Mouse (Mus musculus): ENCODE measurements around the gene Mchr1. TPM values are rescaled to one million over a fixed set of nuclear protein-coding genes. Genes with fewer than 3 reads are reported as not detected.

The Mchr1 gene
- polyA plus RNA-seq, 1 experiment from 2014 or later: 0.09 TPM

DNA sequence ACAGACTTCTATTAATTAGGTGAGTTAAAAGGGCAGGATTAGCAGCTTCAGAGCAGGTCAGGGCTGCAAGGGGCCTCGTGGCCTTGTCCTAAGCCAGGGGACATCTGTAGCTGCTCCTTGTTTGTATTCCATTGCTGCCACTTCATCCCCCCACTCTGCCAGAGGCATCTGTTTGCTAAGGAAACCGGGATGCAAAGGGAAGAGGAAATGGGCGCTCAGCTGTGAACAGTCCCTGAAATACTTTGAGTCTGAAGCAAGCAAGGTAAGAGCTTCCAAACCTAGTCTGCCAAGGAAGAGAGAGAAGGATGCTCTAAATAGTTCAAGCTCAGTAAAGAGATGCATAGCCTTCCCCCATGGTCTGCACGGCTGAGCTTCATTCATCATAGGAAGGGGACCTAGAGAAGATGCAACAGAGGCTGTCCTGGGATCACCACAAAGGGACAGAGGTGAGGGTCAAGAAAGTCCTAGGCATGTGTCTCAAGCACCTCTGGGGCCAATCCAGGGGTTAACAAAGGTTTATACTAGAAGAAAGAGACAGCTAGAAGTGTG, 17.4 kb downstream of the Mchr1 start:
- 71% methylated on average over 4 of the region's 4 CpGs for WGBS
- no peak for ATAC-seq (ENCODE audit: low FRiP score)
- H3K9me3 ChIP-seq (ENCODE audit: control insufficient read depth, low read length): no peaks in the 10 kb centered on the region

DNA sequence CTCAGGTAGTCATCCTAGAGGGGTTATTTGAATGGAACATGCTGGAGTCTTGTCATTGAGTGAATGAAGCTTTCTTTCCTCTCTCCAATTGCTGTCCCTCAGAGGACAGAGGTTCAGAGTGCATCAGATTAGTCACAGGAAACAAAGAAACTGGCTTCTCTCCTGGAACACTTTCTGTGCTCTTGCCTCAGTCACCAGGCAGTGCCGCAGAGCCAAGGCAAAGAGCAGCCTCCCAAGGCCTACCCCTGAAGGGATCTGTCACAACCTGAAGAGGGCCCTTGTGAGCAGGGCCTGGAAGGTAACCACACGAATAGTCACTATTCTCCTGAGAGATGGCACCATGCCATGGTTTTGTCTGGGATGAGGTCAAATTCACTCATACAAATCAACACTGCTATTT, 18.3 kb downstream of the Mchr1 start:
- H3K36me3 ChIP-seq (ENCODE audit: control insufficient read depth, insufficient read depth, low read length): no peaks in the 10 kb centered on the region
- WGBS: 75% methylated on average over 2 of the region's 2 CpGs

More for the DNA sequence above, 17.4 kb downstream of the Mchr1 start:
- no peaks in the 10 kb centered on the region for H3K4me1 ChIP-seq (replicated peaks; ENCODE audit: control insufficient read depth, insufficient read depth, low read length)
- H3K36me3 ChIP-seq (ENCODE audit: control insufficient read depth, insufficient read depth, low read length): no peaks in the 10 kb centered on the region
- no peaks in the 10 kb centered on the region for H3K27me3 ChIP-seq (ENCODE audit: control insufficient read depth, insufficient read depth, low read length)
- DNase-seq (ENCODE audit: low spot score): no peak
- H3K4me2 ChIP-seq (replicated peaks; ENCODE audit: low read depth, low read length): no peak overlapping the region
- no peak overlapping the region for H3K9ac ChIP-seq (ENCODE audit: low read depth, low read length)
- no peak overlapping the region for H3K27ac ChIP-seq (ENCODE audit: low read depth, low read length)
- H3K4me3 ChIP-seq (ENCODE audit: low read depth, low read length): no peak overlapping the region

DNA sequence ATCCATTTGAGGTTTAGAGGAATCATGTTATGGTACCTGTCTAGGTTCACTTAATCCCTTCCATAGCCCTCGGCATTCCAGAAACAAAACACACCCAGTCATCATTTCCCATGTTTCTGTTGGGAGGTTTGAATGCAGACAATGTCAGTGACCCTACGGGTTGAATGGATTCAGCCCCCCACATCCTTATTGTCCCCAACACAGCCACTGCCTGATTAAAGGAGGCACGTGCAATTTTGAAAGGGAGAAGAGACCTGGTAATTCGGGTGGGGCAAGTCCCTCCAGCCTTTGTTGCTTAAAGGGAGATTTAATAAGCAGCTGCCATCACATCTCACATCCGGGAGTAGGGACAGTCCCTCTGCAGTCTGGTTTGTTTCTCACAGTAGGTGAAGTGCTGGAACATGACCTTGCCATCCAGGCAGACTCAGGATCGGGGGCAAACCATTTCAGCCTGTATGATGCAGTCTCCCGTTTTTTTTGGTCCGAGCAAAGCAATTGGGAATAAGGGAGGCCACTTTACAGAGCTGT, 18.9 kb downstream of the Mchr1 start:
- Histone ChIP-seq H3K4me3 (ENCODE audit: low read depth, low read length) (no peak overlapping the region), H3K27me3 (ENCODE audit: control insufficient read depth, insufficient read depth, low read length) (no peaks in the 10 kb centered on the region), H3K36me3 (ENCODE audit: control insufficient read depth, insufficient read depth, low read length) (no peaks in the 10 kb centered on the region), H3K27ac (ENCODE audit: low read depth, low read length) (no peak overlapping the region), H3K4me2 (replicated peaks; ENCODE audit: low read depth, low read length) (no peak overlapping the region), H3K9ac (ENCODE audit: low read depth, low read length) (no peak overlapping the region), H3K9me3 (ENCODE audit: control insufficient read depth, low read length) (no peaks in the 10 kb centered on the region), H3K4me1 (replicated peaks; ENCODE audit: control insufficient read depth, insufficient read depth, low read length) (no peaks in the 10 kb centered on the region)
- DNase-seq (ENCODE audit: low spot score) (no peak), ATAC-seq (ENCODE audit: low FRiP score) (no peak)
- 73% methylated on average over 8 of the region's 8 CpGs for whole genome bisulfite sequencing

More for the DNA sequence above, 18.3 kb downstream of the Mchr1 start:
- Histone ChIP-seq H3K27ac (ENCODE audit: low read depth, low read length) (no peak overlapping the region), H3K4me3 (ENCODE audit: low read depth, low read length) (no peak overlapping the region), H3K9ac (ENCODE audit: low read depth, low read length) (no peak overlapping the region), H3K27me3 (ENCODE audit: control insufficient read depth, insufficient read depth, low read length) (no peaks in the 10 kb centered on the region), H3K4me1 (replicated peaks; ENCODE audit: control insufficient read depth, insufficient read depth, low read length) (no peaks in the 10 kb centered on the region), H3K9me3 (ENCODE audit: control insufficient read depth, low read length) (no peaks in the 10 kb centered on the region), H3K4me2 (replicated peaks; ENCODE audit: low read depth, low read length) (no peak overlapping the region)
- DNase-seq (ENCODE audit: low spot score) (no peak), ATAC-seq (ENCODE audit: low FRiP score) (no peak)

GRCm38 (mm10) chr15:81255063-81255462, 19.8 kb downstream of the Mchr1 start:
- no peak overlapping the region for H3K4me2 ChIP-seq (replicated peaks; ENCODE audit: low read depth, low read length)
- no peaks in the 10 kb centered on the region for H3K4me1 ChIP-seq (replicated peaks; ENCODE audit: control insufficient read depth, insufficient read depth, low read length)
- H3K36me3 ChIP-seq (ENCODE audit: control insufficient read depth, insufficient read depth, low read length): no peaks in the 10 kb centered on the region
- no peak overlapping the region for H3K4me3 ChIP-seq (ENCODE audit: low read depth, low read length)
- no peak overlapping the region for H3K9ac ChIP-seq (ENCODE audit: low read depth, low read length)
- H3K27me3 ChIP-seq (ENCODE audit: control insufficient read depth, insufficient read depth, low read length): no peaks in the 10 kb centered on the region
- DNase-seq (ENCODE audit: low spot score): no peak
- no peak for ATAC-seq (ENCODE audit: low FRiP score)
- no peaks in the 10 kb centered on the region for H3K9me3 ChIP-seq (ENCODE audit: control insufficient read depth, low read length)
- WGBS: 59% methylated on average over 6 of the region's 6 CpGs
- no peak overlapping the region for H3K27ac ChIP-seq (ENCODE audit: low read depth, low read length)

GRCm38 (mm10) chr15:81258296-81258695, 23.0 kb downstream of the Mchr1 start:
- Histone ChIP-seq H3K27ac (ENCODE audit: low read depth, low read length) (no peak overlapping the region), H3K9me3 (ENCODE audit: control insufficient read depth, low read length) (no peaks in the 10 kb centered on the region), H3K27me3 (ENCODE audit: control insufficient read depth, insufficient read depth, low read length) (no peaks in the 10 kb centered on the region), H3K4me3 (ENCODE audit: low read depth, low read length) (no peak overlapping the region), H3K36me3 (ENCODE audit: control insufficient read depth, insufficient read depth, low read length) (no peaks in the 10 kb centered on the region), H3K4me1 (replicated peaks; ENCODE audit: control insufficient read depth, insufficient read depth, low read length) (no peaks in the 10 kb centered on the region), H3K4me2 (replicated peaks; ENCODE audit: low read depth, low read length) (no peak overlapping the region), H3K9ac (ENCODE audit: low read depth, low read length) (no peak overlapping the region)
- 55% methylated on average over 9 of the region's 9 CpGs for WGBS
- ATAC-seq (ENCODE audit: low FRiP score): no peak
- DNase-seq (ENCODE audit: low spot score): no peak

DNA sequence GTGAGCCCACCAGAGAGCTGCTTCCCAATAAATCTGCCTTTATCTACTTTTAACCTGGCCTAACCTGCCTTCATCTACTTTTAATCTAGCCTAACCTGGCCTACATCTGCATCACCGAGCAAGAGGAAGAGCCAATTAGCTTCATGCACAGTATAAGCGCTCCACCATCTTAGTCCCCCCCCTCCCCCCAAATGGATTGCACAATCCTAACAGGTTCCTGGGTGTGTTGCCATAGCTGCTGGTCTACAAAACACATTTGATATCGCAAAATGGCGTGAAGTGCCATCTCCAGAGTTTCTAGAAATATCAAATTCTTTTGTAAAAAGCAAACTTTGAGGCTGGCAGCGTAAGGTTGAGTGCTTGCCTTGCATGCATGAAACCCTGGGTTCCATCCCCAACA, 24.0 kb downstream of the Mchr1 start:
- no peaks in the 10 kb centered on the region for H3K9me3 ChIP-seq (ENCODE audit: control insufficient read depth, low read length)
- H3K4me3 ChIP-seq (ENCODE audit: low read depth, low read length): no peak overlapping the region
- H3K27me3 ChIP-seq (ENCODE audit: control insufficient read depth, insufficient read depth, low read length): no peaks in the 10 kb centered on the region
- H3K36me3 ChIP-seq (ENCODE audit: control insufficient read depth, insufficient read depth, low read length): no peaks in the 10 kb centered on the region
- no peak for DNase-seq (ENCODE audit: low spot score)
- no peaks in the 10 kb centered on the region for H3K4me1 ChIP-seq (replicated peaks; ENCODE audit: control insufficient read depth, insufficient read depth, low read length)
- 91% methylated on average over 5 of the region's 5 CpGs for WGBS
- no peak for ATAC-seq (ENCODE audit: low FRiP score)
- H3K27ac ChIP-seq (ENCODE audit: low read depth, low read length): no peak overlapping the region
- no peak overlapping the region for H3K4me2 ChIP-seq (replicated peaks; ENCODE audit: low read depth, low read length)
- no peak overlapping the region for H3K9ac ChIP-seq (ENCODE audit: low read depth, low read length)

GRCm38 (mm10) chr15:81260208-81260607, 24.9 kb downstream of the Mchr1 start:
- DNase-seq (ENCODE audit: low spot score) (no peak), ATAC-seq (ENCODE audit: low FRiP score) (no peak)
- Histone ChIP-seq H3K4me1 (replicated peaks; ENCODE audit: control insufficient read depth, insufficient read depth, low read length) (no peaks in the 10 kb centered on the region), H3K4me3 (ENCODE audit: low read depth, low read length) (no peak overlapping the region), H3K9me3 (ENCODE audit: control insufficient read depth, low read length) (no peaks in the 10 kb centered on the region), H3K36me3 (ENCODE audit: control insufficient read depth, insufficient read depth, low read length) (no peaks in the 10 kb centered on the region), H3K27me3 (ENCODE audit: control insufficient read depth, insufficient read depth, low read length) (no peaks in the 10 kb centered on the region), H3K4me2 (replicated peaks; ENCODE audit: low read depth, low read length) (no peak overlapping the region), H3K27ac (ENCODE audit: low read depth, low read length) (no peak overlapping the region), H3K9ac (ENCODE audit: low read depth, low read length) (no peak overlapping the region)
- WGBS: 83% methylated on average over 9 of the region's 9 CpGs

GRCm38 (mm10) chr15:81264392-81265095, 29.2 kb downstream of the Mchr1 start:
- 48% methylated on average over 16 of the region's 16 CpGs for WGBS
- H3K36me3 ChIP-seq (ENCODE audit: control insufficient read depth, insufficient read depth, low read length): no peaks in the 10 kb centered on the region
- H3K4me2 ChIP-seq (replicated peaks; ENCODE audit: low read depth, low read length): no peak overlapping the region
- H3K27ac ChIP-seq (ENCODE audit: low read depth, low read length): no peak overlapping the region
- no peak overlapping the region for H3K4me3 ChIP-seq (ENCODE audit: low read depth, low read length)
- no peaks in the 10 kb centered on the region for H3K27me3 ChIP-seq (ENCODE audit: control insufficient read depth, insufficient read depth, low read length)
- ATAC-seq (ENCODE audit: low FRiP score): no peak
- H3K9me3 ChIP-seq (ENCODE audit: control insufficient read depth, low read length): no peaks in the 10 kb centered on the region
- no peaks in the 10 kb centered on the region for H3K4me1 ChIP-seq (replicated peaks; ENCODE audit: control insufficient read depth, insufficient read depth, low read length)
- H3K9ac ChIP-seq (ENCODE audit: low read depth, low read length): 0 out of 2 replicates have a peak overlapping the region, but pooled peaks have one; percentile 27
- DNase-seq (ENCODE audit: low spot score): no peak

DNA sequence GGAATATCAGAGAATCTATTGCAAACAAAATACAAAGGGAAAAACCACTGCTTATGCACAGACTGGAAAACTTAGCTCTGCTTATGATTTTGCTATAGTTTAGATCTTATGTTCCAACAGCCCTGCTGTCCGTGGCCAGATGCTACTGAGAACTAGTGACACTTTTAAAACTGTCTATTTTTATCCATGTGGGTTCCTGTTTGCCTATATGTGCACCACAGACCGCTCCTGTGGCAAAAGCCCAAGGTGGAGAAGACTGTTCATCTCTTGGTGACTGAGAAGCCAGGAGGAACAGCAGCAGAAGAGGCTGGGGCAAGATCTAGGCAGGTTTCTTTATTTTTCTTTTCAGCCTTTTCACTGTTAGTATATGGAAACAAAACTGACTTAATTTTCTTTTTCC, 32.1 kb downstream of the Mchr1 start:
- Histone ChIP-seq H3K9me3 (ENCODE audit: control insufficient read depth, low read length) (no peaks in the 10 kb centered on the region), H3K9ac (ENCODE audit: low read depth, low read length) (no peak overlapping the region), H3K27me3 (ENCODE audit: control insufficient read depth, insufficient read depth, low read length) (no peaks in the 10 kb centered on the region), H3K36me3 (ENCODE audit: control insufficient read depth, insufficient read depth, low read length) (no peaks in the 10 kb centered on the region), H3K4me2 (replicated peaks; ENCODE audit: low read depth, low read length) (no peak overlapping the region), H3K27ac (ENCODE audit: low read depth, low read length) (no peak overlapping the region), H3K4me1 (replicated peaks; ENCODE audit: control insufficient read depth, insufficient read depth, low read length) (no peaks in the 10 kb centered on the region; the same call in 1 of the 2 replicates), H3K4me3 (ENCODE audit: low read depth, low read length) (no peak overlapping the region)
- DNase-seq (ENCODE audit: low spot score) (no peak), ATAC-seq (ENCODE audit: low FRiP score) (no peak)
- 81% methylated on average over 2 of the region's 2 CpGs for WGBS
